Mouse (Mus musculus): ENCODE data around the gene P3h2. TPM values are rescaled to one million over a fixed set of nuclear protein-coding genes. Genes with fewer than 3 reads are reported as not detected.

P3h2 gene
- polyA plus RNA-seq (2015; fragmentation: Nextera tagmentation; extraction: Ambion mirVana): 1.4 and 1.9 TPM in 2 replicates

GRCm38 (mm10) chr16:26105115-26105974, at the start of gene P3h2:
Gene P3h2, minus strand, starts transcription at chr16:26105784.
- peaks cover 26% of the 10 kb centered on the region for H3K4me1 ChIP-seq
- H3K4me2 ChIP-seq: peak within 1 kb of the TSS; percentile 90
- H3K4me3 ChIP-seq (replicated peaks): peak within 1 kb of the TSS; percentile 78
- H3K27me3 ChIP-seq (replicated peaks): peaks cover 14% of the 10 kb centered on the region
- peak within 1 kb of the TSS; percentile 85 for H3K27ac ChIP-seq (replicated peaks)
- no peaks in the 10 kb centered on the region for H3K36me3 ChIP-seq
- under 1% methylated on average over 100 of the region's 101 CpGs for WGBS
- peak; percentile 93 for ATAC-seq (ENCODE audit: low FRiP score)
- no peaks in the 10 kb centered on the region for H3K9me3 ChIP-seq (replicated peaks)
- H3K9ac ChIP-seq (replicated peaks): peak within 1 kb of the TSS; percentile 64

GRCm38 (mm10) chr16:26152258-26152657, 46.7 kb upstream of the P3h2 start:
- H3K36me3 ChIP-seq: no peaks in the 10 kb centered on the region
- no peaks in the 10 kb centered on the region for H3K4me1 ChIP-seq
- no peak overlapping the region for H3K4me2 ChIP-seq
- H3K4me3 ChIP-seq (replicated peaks): no peak overlapping the region
- H3K9me3 ChIP-seq (replicated peaks): no peaks in the 10 kb centered on the region
- H3K9ac ChIP-seq (replicated peaks): no peak overlapping the region
- H3K27ac ChIP-seq (replicated peaks): no peak overlapping the region
- no peak for ATAC-seq (ENCODE audit: low FRiP score)
- WGBS: 89% methylated on average over 2 of the region's 2 CpGs
- no peaks in the 10 kb centered on the region for H3K27me3 ChIP-seq (replicated peaks)

- Histone ChIP-seq H3K4me3 (replicated peaks) (no peak overlapping the region), H3K4me2 (no peak overlapping the region), H3K27me3 (replicated peaks) (no peaks in the 10 kb centered on the region), H3K4me1 (no peaks in the 10 kb centered on the region), H3K27ac (replicated peaks) (no peak overlapping the region), H3K9me3 (replicated peaks) (no peaks in the 10 kb centered on the region), H3K36me3 (no peaks in the 10 kb centered on the region), H3K9ac (replicated peaks) (no peak overlapping the region)
- WGBS: 79% methylated on average over 1 of the region's 1 CpGs
- no peak for ATAC-seq (ENCODE audit: low FRiP score)
Observed at GRCm38 (mm10) chr16:26150943-26151342, 45.4 kb upstream of the P3h2 start.

GRCm38 (mm10) chr16:26146853-26147252, 41.3 kb upstream of the P3h2 start:
- no peak for ATAC-seq (ENCODE audit: low FRiP score)
- Histone ChIP-seq H3K9ac (replicated peaks) (no peak overlapping the region), H3K4me2 (no peak overlapping the region), H3K4me3 (replicated peaks) (no peak overlapping the region), H3K4me1 (no peaks in the 10 kb centered on the region), H3K27ac (replicated peaks) (no peak overlapping the region), H3K27me3 (replicated peaks) (no peaks in the 10 kb centered on the region), H3K36me3 (no peaks in the 10 kb centered on the region), H3K9me3 (replicated peaks) (no peaks in the 10 kb centered on the region)
- 97% methylated on average over 1 of the region's 1 CpGs for WGBS

GRCm38 (mm10) chr16:26131126-26131525, 25.5 kb upstream of the P3h2 start:
- ATAC-seq (ENCODE audit: low FRiP score): no peak
- no peaks in the 10 kb centered on the region for H3K36me3 ChIP-seq
- no peaks in the 10 kb centered on the region for H3K4me1 ChIP-seq
- 88% methylated on average over 1 of the region's 1 CpGs for WGBS
- H3K4me3 ChIP-seq (replicated peaks): no peak overlapping the region
- no peak overlapping the region for H3K9ac ChIP-seq (replicated peaks)
- H3K27me3 ChIP-seq (replicated peaks): no peaks in the 10 kb centered on the region
- no peak overlapping the region for H3K27ac ChIP-seq (replicated peaks)
- no peaks in the 10 kb centered on the region for H3K9me3 ChIP-seq (replicated peaks)
- H3K4me2 ChIP-seq: no peak overlapping the region

GRCm38 (mm10) chr16:26106618-26107017, 1.0 kb upstream of the P3h2 start:
- Histone ChIP-seq H3K27me3 (replicated peaks) (peaks cover 14% of the 10 kb centered on the region), H3K36me3 (no peaks in the 10 kb centered on the region), H3K4me1 (peaks cover 22% of the 10 kb centered on the region), H3K9ac (replicated peaks) (no peak overlapping the region), H3K27ac (replicated peaks) (no peak overlapping the region), H3K4me2 (peak overlapping the region; percentile 90), H3K4me3 (replicated peaks) (no peak overlapping the region), H3K9me3 (replicated peaks) (no peaks in the 10 kb centered on the region)
- peak; percentile 0; the same call in 1 of the 2 replicates for ATAC-seq (ENCODE audit: low FRiP score)
- WGBS: 67% methylated on average over 5 of the region's 5 CpGs

- WGBS: 7% methylated on average over 5 of the region's 5 CpGs
- Histone ChIP-seq H3K27ac (replicated peaks) (peak overlapping the region; percentile 85), H3K9me3 (replicated peaks) (no peaks in the 10 kb centered on the region), H3K4me3 (replicated peaks) (peak overlapping the region; percentile 78), H3K9ac (replicated peaks) (peak overlapping the region; percentile 64), H3K36me3 (no peaks in the 10 kb centered on the region), H3K4me2 (peak overlapping the region; percentile 90), H3K4me1 (peaks cover 22% of the 10 kb centered on the region), H3K27me3 (replicated peaks) (peaks cover 14% of the 10 kb centered on the region)
- peak; percentile 42 for ATAC-seq (ENCODE audit: low FRiP score)
Observed at GRCm38 (mm10) chr16:26106041-26106617, 545 bp upstream of the P3h2 start.

- Histone ChIP-seq H3K27me3 (replicated peaks) (peaks cover 14% of the 10 kb centered on the region), H3K4me2 (peak overlapping the region; percentile 90), H3K27ac (replicated peaks) (no peak overlapping the region), H3K9me3 (replicated peaks) (no peaks in the 10 kb centered on the region), H3K36me3 (no peaks in the 10 kb centered on the region), H3K4me1 (peaks cover 32% of the 10 kb centered on the region), H3K4me3 (replicated peaks) (peak overlapping the region; percentile 78), H3K9ac (replicated peaks) (no peak overlapping the region; the same call in 1 of the 2 replicates)
- WGBS: 64% methylated on average over 4 of the region's 4 CpGs
- ATAC-seq (ENCODE audit: low FRiP score): no peak
Observed at GRCm38 (mm10) chr16:26104274-26104673, 1.3 kb downstream of the P3h2 start.

GRCm38 (mm10) chr16:26102856-26103255, 2.7 kb downstream of the P3h2 start:
- H3K27me3 ChIP-seq (replicated peaks): peaks cover 14% of the 10 kb centered on the region
- H3K4me3 ChIP-seq (replicated peaks): no peak overlapping the region
- ATAC-seq (ENCODE audit: low FRiP score): no peak
- H3K4me1 ChIP-seq: peaks cover 32% of the 10 kb centered on the region
- no peaks in the 10 kb centered on the region for H3K9me3 ChIP-seq (replicated peaks)
- no peak overlapping the region for H3K4me2 ChIP-seq
- H3K9ac ChIP-seq (replicated peaks): no peak overlapping the region
- 92% methylated on average over 2 of the region's 2 CpGs for WGBS
- H3K27ac ChIP-seq (replicated peaks): no peak overlapping the region
- H3K36me3 ChIP-seq: no peaks in the 10 kb centered on the region

GRCm38 (mm10) chr16:26100167-26100566, 5.4 kb downstream of the P3h2 start:
- H3K4me1 ChIP-seq: peaks cover 22% of the 10 kb centered on the region
- 40% methylated on average over 4 of the region's 4 CpGs for WGBS
- ATAC-seq (ENCODE audit: low FRiP score): 0 out of 2 replicates have a peak, but pooled peaks have one; percentile 42

GRCm38 (mm10) chr16:26095696-26096284, 9.8 kb downstream of the P3h2 start:
- Histone ChIP-seq H3K4me1 (peaks cover 10% of the 10 kb centered on the region), H3K4me3 (replicated peaks) (no peak overlapping the region), H3K9me3 (replicated peaks) (no peaks in the 10 kb centered on the region), H3K4me2 (no peak overlapping the region), H3K9ac (replicated peaks) (no peak overlapping the region), H3K36me3 (no peaks in the 10 kb centered on the region), H3K27ac (replicated peaks) (no peak overlapping the region), H3K27me3 (replicated peaks) (no peaks in the 10 kb centered on the region)
- WGBS: 77% methylated on average over 7 of the region's 7 CpGs
- no peak for ATAC-seq (ENCODE audit: low FRiP score)

More at GRCm38 (mm10) chr16:26100167-26100566, 5.4 kb downstream of the P3h2 start:
- H3K9ac ChIP-seq (replicated peaks): no peak overlapping the region
- H3K27ac ChIP-seq (replicated peaks): 0 out of 2 replicates have a peak overlapping the region, but pooled peaks have one; percentile 3
- H3K4me2 ChIP-seq: no peak overlapping the region
- H3K9me3 ChIP-seq (replicated peaks): no peaks in the 10 kb centered on the region
- H3K27me3 ChIP-seq (replicated peaks): peaks cover 14% of the 10 kb centered on the region
- H3K36me3 ChIP-seq: no peaks in the 10 kb centered on the region
- no peak overlapping the region for H3K4me3 ChIP-seq (replicated peaks)

All from neural tube, embryonic 15.5 days (tissue).